Mouse (Mus musculus) lung, adult 2 months (tissue): Measurements from ENCODE around the gene Tnrc6b. TPM values are rescaled to one million over a fixed set of nuclear protein-coding genes. Genes with fewer than 3 reads are reported as not detected.

ENCODE experiments used
- DNase-seq: peaks from one replicate; pipeline ENCODE4 v3.0.0; 2022
- H3K4me1 ChIP-seq: fragments of 200-500 bp; 2 replicates; pipeline ENCODE4 v1.6.1; 2011; ENCODE audit warnings: low read length; ENCODE audit not compliant: control insufficient read depth, insufficient read depth
- H3K4me3 ChIP-seq: fragments of 200-500 bp; replicated peaks from 2 replicates; pipeline ENCODE3; 2011; ENCODE audit warnings: low read depth, mild to moderate bottlenecking, control low read depth, low read length; ENCODE audit errors: extremely low read depth
- CTCF ChIP-seq: fragments of 200-500 bp; IDR thresholded peaks from 2 replicates; pipeline ENCODE4 v1.5.1; 2011; ENCODE audit warnings: mild to moderate bottlenecking, low read length, control low read depth; ENCODE audit not compliant: insufficient read depth
- POLR2A ChIP-seq: fragments of 200-500 bp; IDR thresholded peaks from 2 replicates; pipeline ENCODE4 v1.6.1; 2011; ENCODE audit warnings: low read depth, mild to moderate bottlenecking, control low read depth, low read length, borderline replicate concordance; ENCODE audit errors: extremely low read depth
- WGBS: fragments of 180-500 bp; shearing (Covaris S2); methylation state at CpG from one replicate; pipeline ENCODE4 v1.1.7; 2018; 5-methylcytosine and 5-hydroxymethylcytosine counted together
- polyA plus RNA-seq: library from polyadenylated mRNA; depleted of rRNA; stranded (reverse); fragments of >200 nt; gene quantifications from 2 replicates; pipeline ENCODE4 v1.2.3, GENCODE M21; 2012; rRNA removed

The Tnrc6b gene
- polyA plus RNA-seq, result 16.6 TPM in 2 replicates

DNA sequence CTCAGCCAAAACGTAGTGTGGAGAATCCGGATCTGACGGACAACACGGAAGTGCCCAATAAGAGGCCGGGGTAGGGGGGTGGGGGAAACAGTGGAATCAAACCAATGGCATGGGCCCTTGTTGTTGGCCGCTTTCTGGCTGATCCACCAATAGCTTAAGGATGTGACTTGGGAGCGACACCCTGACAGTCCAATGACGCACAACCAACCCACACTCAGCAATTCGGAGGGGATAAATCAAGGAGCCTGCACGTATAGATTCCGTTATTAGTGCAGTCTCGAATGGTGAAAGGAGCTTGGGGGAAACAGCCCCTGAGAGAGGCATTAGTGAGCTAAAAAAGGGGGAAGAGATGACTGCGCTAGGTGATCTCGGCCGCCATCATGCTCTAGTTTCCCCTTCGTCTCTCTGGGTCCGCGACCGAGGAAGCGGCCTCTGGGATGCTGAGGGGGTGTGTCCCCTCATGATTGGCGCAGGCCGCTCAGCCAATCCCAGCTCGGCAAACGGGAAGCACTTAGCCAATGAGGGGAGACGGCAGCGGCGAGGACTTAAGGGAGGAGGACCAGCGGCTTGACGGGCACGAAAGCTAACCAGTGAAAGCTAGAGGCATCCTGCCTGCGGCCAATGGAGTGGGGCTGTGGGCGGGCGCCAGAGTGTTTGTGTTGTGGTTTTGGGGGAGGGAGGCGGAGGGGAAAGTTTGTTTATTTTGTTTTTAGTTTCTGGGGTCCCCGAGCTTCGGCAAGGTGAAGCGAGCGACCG, at the start of gene Tnrc6b:
Tnrc6b (plus strand) TSS at position 706 of the 756 bp plus-strand sequence.
- H3K4me3 ChIP-seq, result peak within 1 kb of the TSS; percentile 94
- peak; percentile 98 for DNase-seq
- H3K4me1 ChIP-seq, result peaks cover 14% of the 10 kb centered on the region; the same call in 1 of the 2 replicates
- under 1% methylated on average over 39 of the region's 39 CpGs for WGBS
- TF ChIP-seq CTCF, result no peak
- TF ChIP-seq POLR2A, result peak; percentile 96

DNA sequence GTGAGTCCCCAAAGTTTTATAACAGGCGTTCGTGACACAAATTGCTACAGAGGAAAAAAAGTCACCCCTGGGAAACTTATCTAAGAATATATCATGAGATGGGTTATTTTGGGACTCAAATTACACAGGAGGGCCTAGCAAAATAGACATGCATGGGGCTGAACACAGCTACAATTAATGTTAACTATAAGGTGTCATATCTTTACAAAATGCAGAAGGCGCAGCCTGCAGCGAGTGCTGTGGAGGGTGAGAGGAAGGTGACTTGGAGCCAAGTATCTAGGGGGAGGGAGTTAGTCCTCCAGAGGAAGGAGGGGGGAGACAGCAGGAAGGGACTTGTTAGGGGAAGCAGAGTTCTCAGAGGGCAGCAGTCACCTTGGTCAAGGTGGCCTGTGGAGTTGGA, 46.7 kb upstream of the Tnrc6b start:
- DNase-seq, result no peak
- 69% methylated on average over 4 of the region's 4 CpGs for WGBS
- H3K4me1 ChIP-seq, result no peaks in the 10 kb centered on the region
- TF ChIP-seq CTCF, result no peak
- no peak for TF ChIP-seq POLR2A
- H3K4me3 ChIP-seq, result no peak overlapping the region

DNA sequence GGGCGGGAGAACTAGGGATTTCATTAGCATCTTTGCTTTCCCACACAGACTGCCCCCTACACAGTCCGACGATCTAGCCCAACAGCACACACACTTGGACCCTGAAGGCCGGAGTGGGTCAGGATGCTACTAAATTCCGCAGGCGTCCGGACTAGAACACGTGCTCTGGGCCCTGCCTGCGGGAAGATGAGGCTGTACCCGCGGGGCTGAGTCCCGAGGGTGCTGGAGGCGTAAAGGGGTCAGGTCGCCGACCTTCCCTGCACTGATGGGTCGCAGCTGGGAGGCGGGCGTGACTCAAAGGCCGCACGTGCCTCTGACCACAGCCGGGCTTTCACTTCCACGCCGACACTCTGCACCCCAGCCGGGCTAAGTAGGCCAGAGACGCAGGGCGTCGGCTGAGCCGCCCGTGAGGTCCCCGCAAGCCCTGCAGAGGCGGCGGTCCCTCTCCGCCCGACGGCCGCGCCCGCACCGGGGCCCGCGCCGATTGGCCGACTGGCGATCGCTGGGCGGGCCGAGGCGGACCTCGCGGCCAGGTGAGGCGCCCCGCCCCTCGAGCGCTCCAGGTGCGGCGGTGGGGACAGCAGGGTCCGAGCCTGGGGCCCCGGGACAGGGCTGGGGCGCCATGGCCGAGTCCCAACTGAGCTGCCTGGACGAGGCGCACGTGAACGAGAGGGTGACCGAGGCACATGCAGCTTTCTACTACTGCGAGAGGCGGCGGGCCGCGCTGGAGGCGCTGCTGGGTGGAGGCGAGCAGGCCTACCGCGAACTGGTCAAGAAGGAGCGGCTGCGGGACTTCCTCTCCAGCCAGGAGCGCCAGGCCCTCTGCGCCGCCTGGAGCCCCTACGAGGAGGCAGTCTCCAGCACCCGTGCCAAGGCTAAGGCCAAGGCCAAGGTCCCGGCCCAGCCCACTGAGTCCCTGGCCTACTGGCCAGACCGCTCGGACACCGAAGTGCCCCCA, 39.5 kb upstream of the Tnrc6b start, which contains the start of gene Fam83f:
Fam83f (plus strand) TSS at position 553 of the 958 bp plus-strand sequence.
- H3K4me3 ChIP-seq, result peak within 1 kb of the TSS; percentile 56
- TF ChIP-seq POLR2A, result no peak
- TF ChIP-seq CTCF, result no peak
- DNase-seq, result peak; percentile 61
- 13% methylated on average over 84 of the region's 85 CpGs for WGBS
- no peaks in the 10 kb centered on the region for H3K4me1 ChIP-seq

DNA sequence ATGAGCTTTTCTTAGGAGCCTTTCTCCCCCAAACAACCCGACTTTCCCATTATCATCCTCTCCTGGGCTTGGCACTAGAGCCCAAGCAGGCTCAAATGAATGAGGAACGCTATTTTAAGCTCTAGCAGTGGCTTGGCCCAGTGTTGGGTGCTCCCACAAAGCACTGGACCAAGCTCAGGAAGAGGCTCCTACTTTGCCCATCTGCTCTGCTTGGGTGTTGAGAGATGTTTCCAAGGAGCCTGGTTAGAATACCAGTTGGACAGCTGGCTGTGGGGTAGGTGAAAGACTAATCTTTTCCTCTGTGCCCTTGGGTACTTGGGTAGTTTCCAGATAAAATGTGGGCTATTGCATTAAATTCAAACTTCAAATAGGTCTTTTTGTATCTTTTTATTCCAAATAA, 38.3 kb upstream of the Tnrc6b start:
- WGBS, result 82% methylated on average over 2 of the region's 2 CpGs
- Histone ChIP-seq H3K4me1 (no peaks in the 10 kb centered on the region), H3K4me3 (no peak overlapping the region)
- TF ChIP-seq CTCF, result no peak
- TF ChIP-seq POLR2A, result no peak
- DNase-seq, result no peak

DNA sequence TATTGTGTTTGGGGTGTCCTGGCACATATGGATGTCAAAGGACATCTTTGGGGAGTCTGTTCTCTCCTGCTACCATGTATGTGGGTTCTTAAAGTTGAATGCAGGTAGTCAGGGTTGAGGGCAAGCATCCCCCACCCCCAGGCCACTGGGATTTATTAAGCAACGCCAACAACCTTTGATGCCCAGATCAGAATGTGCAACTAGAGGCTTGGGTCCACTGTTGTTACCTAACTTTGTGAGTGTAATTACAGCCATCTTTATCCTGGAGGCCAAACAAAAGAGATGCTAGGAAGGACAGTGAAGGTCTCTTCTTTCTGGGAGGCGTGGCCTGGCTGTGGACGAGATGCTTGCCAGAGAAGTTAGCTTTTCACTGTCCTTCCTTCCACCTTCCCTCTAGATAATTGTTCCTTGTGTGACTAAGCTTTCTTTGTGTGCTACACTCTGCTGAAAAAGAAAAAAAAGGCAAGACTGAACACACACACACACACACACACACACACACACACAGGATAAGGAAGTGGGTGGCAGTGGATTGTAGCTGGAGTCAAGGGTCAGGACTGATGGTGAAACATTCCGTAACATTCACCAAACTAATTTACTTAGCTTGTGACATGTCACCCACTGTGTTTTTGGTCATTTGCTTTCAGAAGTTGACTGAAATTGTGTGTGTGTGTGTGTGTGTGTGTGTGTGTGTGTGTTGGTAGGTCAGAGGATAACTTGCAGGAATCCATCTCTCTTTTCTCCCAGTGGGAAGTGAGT, 37.6 kb upstream of the Tnrc6b start:
- TF ChIP-seq CTCF (no peak), POLR2A (no peak)
- no peak for DNase-seq
- no peak overlapping the region for H3K4me3 ChIP-seq
- H3K4me1 ChIP-seq, result no peaks in the 10 kb centered on the region
- 79% methylated on average over 4 of the region's 4 CpGs for WGBS

DNA sequence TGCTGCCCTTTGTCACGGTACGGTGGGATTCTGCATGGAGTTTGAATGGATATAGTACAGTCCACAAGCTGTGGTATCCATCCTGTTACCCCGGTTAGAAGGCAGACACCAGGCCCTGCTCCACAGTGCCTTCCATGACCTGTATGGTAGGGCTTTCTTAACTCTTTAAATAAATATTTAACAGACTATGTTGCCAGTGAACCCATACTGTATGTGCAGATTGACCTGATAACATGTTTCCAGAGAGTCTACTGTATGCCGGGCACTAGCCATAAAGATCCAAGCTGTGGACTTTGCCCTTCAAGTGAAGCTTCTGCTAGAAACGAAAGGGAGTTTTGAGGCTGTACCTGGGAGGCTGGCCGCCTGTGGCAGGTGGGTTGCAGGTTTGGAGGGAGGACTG, 36.4 kb upstream of the Tnrc6b start:
- 73% methylated on average over 6 of the region's 6 CpGs for WGBS
- H3K4me3 ChIP-seq, result no peak overlapping the region
- no peaks in the 10 kb centered on the region for H3K4me1 ChIP-seq
- TF ChIP-seq POLR2A (no peak), CTCF (no peak)
- DNase-seq, result no peak

DNA sequence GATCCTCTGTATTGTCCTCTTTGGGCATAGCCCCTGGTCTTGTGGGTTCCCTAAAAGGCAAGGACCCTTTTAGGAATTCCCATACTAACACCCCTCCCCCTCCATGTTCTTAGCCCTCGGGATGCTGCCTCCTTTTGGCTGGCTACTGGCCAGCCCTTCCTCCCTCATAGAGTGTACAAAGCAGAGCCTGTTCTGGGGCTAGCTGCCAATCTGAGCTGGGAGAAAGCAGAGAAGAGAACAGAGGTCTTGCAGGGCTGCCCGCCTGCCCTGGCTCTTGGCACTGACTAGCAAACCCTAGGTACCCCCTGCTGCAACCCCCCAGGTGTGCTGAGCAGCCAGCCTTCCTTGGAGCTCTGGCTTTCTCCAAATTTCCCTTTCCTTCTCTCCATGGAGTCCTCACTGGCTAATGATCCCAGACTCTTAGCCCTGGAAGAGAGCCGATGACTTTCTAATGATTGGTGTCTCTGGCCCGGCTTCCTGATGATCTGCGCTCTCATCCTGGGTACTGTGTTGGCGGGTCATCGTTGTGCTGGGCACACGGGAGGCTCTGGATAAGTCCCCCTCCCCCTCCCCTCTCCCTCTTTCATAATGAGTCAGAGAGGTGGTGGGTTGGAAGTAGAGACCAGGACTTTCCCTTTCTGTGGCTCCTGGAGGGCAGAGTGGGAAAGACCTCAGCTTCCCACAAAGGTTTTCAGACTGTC, 31.4 kb upstream of the Tnrc6b start:
- no peaks in the 10 kb centered on the region for H3K4me1 ChIP-seq
- TF ChIP-seq POLR2A (no peak), CTCF (no peak)
- 44% methylated on average over 8 of the region's 8 CpGs for WGBS
- DNase-seq, result no peak
- no peak overlapping the region for H3K4me3 ChIP-seq

DNA sequence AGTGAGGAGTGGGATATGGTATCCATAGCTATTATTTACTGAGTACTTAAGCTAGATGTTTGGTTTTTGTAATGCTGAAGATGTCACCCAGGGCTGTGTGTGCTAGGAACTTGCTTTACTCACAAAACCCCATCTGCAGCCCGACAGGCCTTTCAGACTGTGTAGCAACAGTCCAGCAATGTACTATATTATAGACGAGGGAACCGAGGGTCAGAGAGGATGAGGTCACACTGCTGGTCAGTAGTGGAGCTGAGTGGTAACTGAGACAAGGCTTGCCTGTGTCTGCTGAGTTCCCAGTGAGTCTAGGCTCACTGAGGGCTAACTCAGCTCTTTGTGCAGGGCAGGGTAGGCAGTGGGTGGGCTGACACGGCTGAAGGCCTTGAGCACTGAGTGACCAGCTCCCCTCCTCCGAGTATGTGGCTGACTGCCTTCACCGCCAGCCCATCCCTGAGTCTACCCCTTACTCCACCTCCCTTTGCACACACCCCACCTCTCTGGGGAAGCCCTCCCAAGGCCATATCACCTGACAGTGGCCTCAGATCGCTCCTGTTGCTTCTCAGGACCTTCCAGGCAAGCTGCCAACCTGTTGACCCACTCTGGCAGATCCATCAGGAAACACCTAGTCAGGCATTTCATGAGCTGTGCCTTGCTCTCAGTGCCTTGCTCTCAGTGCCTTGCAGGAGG, 30.6 kb upstream of the Tnrc6b start:
- TF ChIP-seq POLR2A, result no peak
- no peak for TF ChIP-seq CTCF
- no peak for DNase-seq

More for the DNA sequence above, 30.6 kb upstream of the Tnrc6b start:
- WGBS, result 47% methylated on average over 7 of the region's 7 CpGs
- no peaks in the 10 kb centered on the region for H3K4me1 ChIP-seq
- no peak overlapping the region for H3K4me3 ChIP-seq
